Mouse (Mus musculus): ENCODE data around the gene Stx16. TPM values are rescaled to one million over a fixed set of nuclear protein-coding genes. Genes with fewer than 3 reads are reported as not detected.

The Stx16 gene
- polyA plus RNA-seq, 1 experiment: 57.3 TPM

- Histone ChIP-seq H3K27ac (ENCODE audit: insufficient read depth, low read length) (no peak overlapping the region), H3K4me3 (ENCODE audit: low read depth, low read length) (no peak overlapping the region), H3K9ac (ENCODE audit: low read depth, poor library complexity, severe bottlenecking) (no peak overlapping the region), H3K27me3 (ENCODE audit: control insufficient read depth, insufficient read depth, low read length, poor library complexity, severe bottlenecking) (no peaks in the 10 kb centered on the region), H3K36me3 (ENCODE audit: control insufficient read depth, insufficient read depth, low read length, poor library complexity, severe bottlenecking) (no peaks in the 10 kb centered on the region), H3K4me1 (ENCODE audit: control insufficient read depth, insufficient read depth, low read length) (no peaks in the 10 kb centered on the region), H3K9me3 (replicated peaks; ENCODE audit: control insufficient read depth, insufficient read depth, low read length, poor library complexity, severe bottlenecking) (no peaks in the 10 kb centered on the region)
- no peak for TF ChIP-seq POLR2A (IDR thresholded peaks at IDR 0.05; ENCODE audit: insufficient read depth, low read length)
Measured at GRCm38 (mm10) chr2:174061219-174061618, 14.9 kb upstream of the Stx16 start.

- TF ChIP-seq CTCF (IDR thresholded peaks at IDR 0.05; ENCODE audit: low read depth, low read length): no peak
- no peak for TF ChIP-seq EP300 (IDR thresholded peaks at IDR 0.05; ENCODE audit: insufficient read depth, low read depth, low read length)
- Histone ChIP-seq H3K27ac (ENCODE audit: insufficient read depth, low read length) (no peak overlapping the region), H3K36me3 (ENCODE audit: control insufficient read depth, insufficient read depth, low read length, poor library complexity, severe bottlenecking) (no peaks in the 10 kb centered on the region), H3K9ac (ENCODE audit: low read depth, poor library complexity, severe bottlenecking) (no peak overlapping the region), H3K9me3 (replicated peaks; ENCODE audit: control insufficient read depth, insufficient read depth, low read length, poor library complexity, severe bottlenecking) (no peaks in the 10 kb centered on the region), H3K4me1 (ENCODE audit: control insufficient read depth, insufficient read depth, low read length) (no peaks in the 10 kb centered on the region), H3K27me3 (ENCODE audit: control insufficient read depth, insufficient read depth, low read length, poor library complexity, severe bottlenecking) (no peaks in the 10 kb centered on the region), H3K4me3 (ENCODE audit: low read depth, low read length) (no peak overlapping the region)
Measured at GRCm38 (mm10) chr2:174063074-174063473, 13.0 kb upstream of the Stx16 start.

DNA sequence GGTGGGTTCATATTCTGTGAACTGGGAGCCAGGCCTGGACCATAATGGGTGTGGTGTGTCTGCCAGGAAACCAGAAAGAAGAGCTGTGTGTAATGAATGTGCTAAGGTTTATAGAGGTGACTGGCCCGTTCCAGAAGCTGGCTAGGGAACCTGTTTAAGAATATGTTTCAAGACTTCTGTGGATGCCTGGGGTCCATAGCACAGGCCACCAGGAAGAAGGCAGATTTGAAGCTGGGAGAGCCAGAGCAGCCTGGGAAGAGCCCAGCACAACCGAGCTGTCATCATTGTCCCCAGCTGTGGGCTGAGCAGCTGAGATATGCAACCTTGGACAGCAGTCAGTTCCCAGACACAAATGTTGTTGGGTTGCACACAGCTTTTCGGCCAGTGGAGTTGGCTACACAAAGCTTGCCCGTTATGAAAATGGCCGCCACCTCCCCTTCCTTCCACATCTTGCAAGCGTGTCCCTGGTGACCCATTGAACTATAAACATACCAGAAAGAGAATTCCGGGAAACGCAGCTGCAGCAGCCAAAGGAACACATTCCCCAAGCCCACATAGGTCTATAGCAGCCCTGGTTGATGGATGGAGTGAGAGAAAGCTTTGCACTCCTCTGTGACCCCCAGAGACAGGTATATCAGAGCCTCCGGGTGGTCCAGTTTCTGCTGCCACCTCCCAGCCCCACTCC lies 12.4 kb upstream of the Stx16 start:
- Histone ChIP-seq H3K4me1 (ENCODE audit: control insufficient read depth, insufficient read depth, low read length) (no peaks in the 10 kb centered on the region), H3K36me3 (ENCODE audit: control insufficient read depth, insufficient read depth, low read length, poor library complexity, severe bottlenecking) (no peaks in the 10 kb centered on the region), H3K9ac (ENCODE audit: low read depth, poor library complexity, severe bottlenecking) (no peak overlapping the region), H3K9me3 (replicated peaks; ENCODE audit: control insufficient read depth, insufficient read depth, low read length, poor library complexity, severe bottlenecking) (no peaks in the 10 kb centered on the region), H3K4me3 (ENCODE audit: low read depth, low read length) (no peak overlapping the region), H3K27me3 (ENCODE audit: control insufficient read depth, insufficient read depth, low read length, poor library complexity, severe bottlenecking) (no peaks in the 10 kb centered on the region), H3K27ac (ENCODE audit: insufficient read depth, low read length) (no peak overlapping the region)
- TF ChIP-seq POLR2A (IDR thresholded peaks at IDR 0.05; ENCODE audit: insufficient read depth, low read length) (no peak), CTCF (IDR thresholded peaks at IDR 0.05; ENCODE audit: low read depth, low read length) (no peak), EP300 (IDR thresholded peaks at IDR 0.05; ENCODE audit: insufficient read depth, low read depth, low read length) (no peak)

GRCm38 (mm10) chr2:174067793-174068419 lies 8.2 kb upstream of the Stx16 start:
- H3K27me3 ChIP-seq (ENCODE audit: control insufficient read depth, insufficient read depth, low read length, poor library complexity, severe bottlenecking): no peaks in the 10 kb centered on the region
- no peaks in the 10 kb centered on the region for H3K9me3 ChIP-seq (replicated peaks; ENCODE audit: control insufficient read depth, insufficient read depth, low read length, poor library complexity, severe bottlenecking)
- no peaks in the 10 kb centered on the region for H3K36me3 ChIP-seq (ENCODE audit: control insufficient read depth, insufficient read depth, low read length, poor library complexity, severe bottlenecking)
- no peak overlapping the region for H3K27ac ChIP-seq (ENCODE audit: insufficient read depth, low read length)
- H3K4me1 ChIP-seq (ENCODE audit: control insufficient read depth, insufficient read depth, low read length): no peaks in the 10 kb centered on the region
- no peak overlapping the region for H3K4me3 ChIP-seq (ENCODE audit: low read depth, low read length)
- TF ChIP-seq EP300 (IDR thresholded peaks at IDR 0.05; ENCODE audit: insufficient read depth, low read depth, low read length) (no peak), CTCF (IDR thresholded peaks at IDR 0.05; ENCODE audit: low read depth, low read length) (no peak), POLR2A (IDR thresholded peaks at IDR 0.05; ENCODE audit: insufficient read depth, low read length) (no peak)
- H3K9ac ChIP-seq (ENCODE audit: low read depth, poor library complexity, severe bottlenecking): no peak overlapping the region

- H3K27ac ChIP-seq (ENCODE audit: insufficient read depth, low read length): no peak overlapping the region
- H3K4me1 ChIP-seq (ENCODE audit: control insufficient read depth, insufficient read depth, low read length): no peaks in the 10 kb centered on the region
- no peak overlapping the region for H3K4me3 ChIP-seq (ENCODE audit: low read depth, low read length)
- H3K36me3 ChIP-seq (ENCODE audit: control insufficient read depth, insufficient read depth, low read length, poor library complexity, severe bottlenecking): no peaks in the 10 kb centered on the region
- no peaks in the 10 kb centered on the region for H3K9me3 ChIP-seq (replicated peaks; ENCODE audit: control insufficient read depth, insufficient read depth, low read length, poor library complexity, severe bottlenecking)
- no peaks in the 10 kb centered on the region for H3K27me3 ChIP-seq (ENCODE audit: control insufficient read depth, insufficient read depth, low read length, poor library complexity, severe bottlenecking)
- no peak for TF ChIP-seq EP300 (IDR thresholded peaks at IDR 0.05; ENCODE audit: insufficient read depth, low read depth, low read length)
- no peak for TF ChIP-seq CTCF (IDR thresholded peaks at IDR 0.05; ENCODE audit: low read depth, low read length)
- no peak for TF ChIP-seq POLR2A (IDR thresholded peaks at IDR 0.05; ENCODE audit: insufficient read depth, low read length)
- no peak overlapping the region for H3K9ac ChIP-seq (ENCODE audit: low read depth, poor library complexity, severe bottlenecking)
Measured at GRCm38 (mm10) chr2:174069532-174070049, 6.5 kb upstream of the Stx16 start.

DNA sequence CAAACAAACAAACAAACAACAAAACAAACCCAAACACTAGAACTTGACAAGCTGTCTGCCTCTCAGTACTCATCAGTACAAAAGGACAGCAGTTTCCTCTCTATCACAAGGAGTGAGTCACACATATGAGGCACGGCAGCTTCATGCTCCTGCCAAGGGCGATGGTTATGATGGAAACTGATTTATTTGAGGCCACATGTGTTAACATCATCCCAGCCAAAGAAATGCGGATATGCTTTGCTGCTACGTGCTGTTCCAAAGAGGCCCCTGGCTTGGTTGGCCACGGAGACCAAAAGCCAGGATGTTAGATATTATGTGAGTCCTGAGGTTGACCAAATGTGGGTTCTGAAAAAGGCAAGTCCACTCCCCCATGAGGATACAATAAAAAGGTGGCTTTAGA lies 4.7 kb upstream of the Stx16 start:
- no peak overlapping the region for H3K4me3 ChIP-seq (ENCODE audit: low read depth, low read length)
- no peaks in the 10 kb centered on the region for H3K36me3 ChIP-seq (ENCODE audit: control insufficient read depth, insufficient read depth, low read length, poor library complexity, severe bottlenecking)
- H3K4me1 ChIP-seq (ENCODE audit: control insufficient read depth, insufficient read depth, low read length): no peaks in the 10 kb centered on the region
- no peaks in the 10 kb centered on the region for H3K9me3 ChIP-seq (replicated peaks; ENCODE audit: control insufficient read depth, insufficient read depth, low read length, poor library complexity, severe bottlenecking)
- H3K27ac ChIP-seq (ENCODE audit: insufficient read depth, low read length): no peak overlapping the region
- H3K27me3 ChIP-seq (ENCODE audit: control insufficient read depth, insufficient read depth, low read length, poor library complexity, severe bottlenecking): no peaks in the 10 kb centered on the region
- TF ChIP-seq POLR2A (IDR thresholded peaks at IDR 0.05; ENCODE audit: insufficient read depth, low read length): no peak
- TF ChIP-seq EP300 (IDR thresholded peaks at IDR 0.05; ENCODE audit: insufficient read depth, low read depth, low read length): no peak
- TF ChIP-seq CTCF (IDR thresholded peaks at IDR 0.05; ENCODE audit: low read depth, low read length): no peak
- H3K9ac ChIP-seq (ENCODE audit: low read depth, poor library complexity, severe bottlenecking): no peak overlapping the region
